Mouse (Mus musculus) MEL-GATA-1-ER (cell line): ENCODE measurements around the gene Pes1.
"Not testable (repeated sequence)": the region's sequence is repeated elsewhere in the genome, so short reads cannot be mapped to it uniquely, and the experiment has no call there.

Source experiments
- DNase-seq: peaks from one replicate; pipeline ENCODE4 v3.0.0-alpha.2; 2012; ENCODE audit warnings: low read depth; ENCODE audit errors: extremely low read depth

The Pes1 gene

DNA sequence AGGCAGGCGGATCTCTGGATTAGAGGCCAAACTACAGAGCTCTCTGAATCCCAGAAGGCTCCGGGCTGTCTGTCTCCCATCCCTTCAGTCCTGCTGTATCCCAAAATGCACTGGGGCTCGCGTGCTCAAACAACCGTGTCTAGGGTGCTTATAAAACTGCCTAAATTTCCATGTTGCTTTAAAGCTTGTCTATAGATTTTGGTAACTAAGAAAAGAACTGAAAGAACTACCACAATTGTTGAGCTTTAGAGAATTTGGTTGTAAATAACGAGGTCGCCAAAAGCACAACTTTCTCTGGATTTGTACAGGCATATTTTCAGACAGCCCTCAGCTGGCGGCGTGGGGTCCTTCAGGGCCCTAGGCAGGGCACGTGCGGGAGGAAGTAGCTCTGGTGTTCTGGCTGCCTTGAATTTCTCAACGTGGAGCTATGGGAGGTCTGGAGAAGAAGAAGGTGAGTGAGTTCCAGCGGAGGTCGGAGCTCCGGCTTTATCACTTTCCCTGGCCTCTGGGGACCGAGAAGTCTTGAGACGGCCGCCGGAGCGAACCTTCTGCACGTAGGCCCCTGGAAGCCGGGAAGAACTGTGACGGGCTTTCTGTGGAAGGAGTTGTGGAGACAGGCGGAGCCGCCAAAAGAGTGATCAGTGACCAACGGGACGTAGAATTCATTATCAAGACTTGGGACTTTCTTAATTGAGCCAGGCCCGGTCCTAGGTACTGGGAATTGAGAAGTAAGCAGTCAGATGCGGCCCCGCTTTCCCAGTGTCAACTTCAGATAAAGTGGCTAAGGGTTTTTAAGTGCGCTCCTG lies at the start of gene Pes1:
TSS of gene Pes1 (plus strand) at position 366 of the 806 bp plus-strand sequence.
- peak; percentile 88 for DNase-seq

DNA sequence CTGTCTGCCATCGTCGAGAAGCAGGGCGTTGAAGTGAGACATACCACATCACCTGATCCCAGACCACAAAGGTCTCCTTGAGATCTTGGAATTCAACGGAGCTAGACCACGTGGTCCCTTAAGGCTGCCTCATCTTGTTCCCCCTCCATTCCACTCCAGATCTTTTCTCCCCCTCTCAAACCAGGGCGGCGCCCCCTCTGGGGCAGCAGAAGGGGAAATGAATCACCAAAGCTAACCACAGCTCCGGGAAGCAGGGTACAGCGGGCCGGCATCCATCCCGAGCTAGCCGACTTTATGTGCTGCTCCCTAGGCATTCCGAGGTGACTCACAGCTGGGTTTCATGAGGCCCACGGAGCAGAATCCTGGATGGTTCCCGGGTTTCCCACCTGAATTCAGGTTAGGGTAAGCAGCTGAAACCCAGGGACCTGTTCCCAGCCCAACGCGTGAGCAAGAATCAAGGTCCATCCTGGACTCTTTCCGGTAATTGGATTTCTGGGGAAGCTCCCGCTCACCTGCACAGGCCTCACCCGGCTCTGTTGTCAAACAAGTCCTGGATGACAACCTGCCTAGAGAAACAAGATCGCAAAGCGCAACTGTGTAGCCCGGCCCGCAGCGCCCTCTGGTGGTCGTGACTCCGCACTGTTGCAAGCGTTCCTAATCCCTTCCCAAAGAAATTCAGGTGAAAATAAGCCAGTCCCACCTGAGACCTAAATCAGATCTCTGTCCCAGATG lies 49.5 kb upstream of the Pes1 start, which contains the start of gene Slc35e4:
TSS of gene Slc35e4 (minus strand) at position 556 of the 732 bp plus-strand sequence.
- peak; percentile 88 for DNase-seq

DNA sequence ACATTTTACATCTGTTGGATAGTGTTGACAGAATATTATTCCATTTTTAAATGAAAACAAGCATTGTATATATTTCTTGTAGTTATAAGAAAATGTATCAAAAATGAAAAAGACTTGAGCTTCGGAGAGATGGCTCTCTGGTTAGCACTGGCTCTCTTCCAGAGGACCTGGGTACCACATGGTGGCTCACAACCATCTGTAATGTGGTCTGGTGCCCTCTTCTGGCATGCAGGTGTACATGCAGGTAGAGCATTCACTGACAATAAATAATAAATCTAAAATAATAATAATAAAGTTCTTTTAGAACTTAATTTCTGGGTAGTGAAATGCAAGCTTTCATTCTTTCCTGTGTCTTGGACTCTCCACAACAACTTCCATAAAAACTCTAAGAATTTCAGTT lies 45.0 kb upstream of the Pes1 start:
- DNase-seq = no peak

DNA sequence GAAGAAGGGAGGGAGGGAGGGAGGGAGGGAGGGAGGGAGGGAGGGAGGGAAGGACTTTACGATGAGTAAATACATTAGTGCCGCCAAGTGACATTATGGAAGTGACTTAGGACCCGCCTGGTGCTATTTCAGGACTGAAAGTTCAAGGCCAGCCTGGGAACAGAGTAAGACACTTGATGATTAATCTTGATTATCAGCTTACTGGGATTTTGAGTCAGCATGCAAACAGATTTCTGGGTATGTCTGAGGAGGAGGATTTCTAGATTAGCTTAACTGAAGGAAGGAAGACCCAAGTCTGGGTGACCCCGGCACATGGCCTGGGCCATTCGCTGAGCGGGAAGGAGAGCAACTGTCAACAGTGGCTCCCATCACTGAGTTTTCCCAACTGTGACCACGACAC lies 43.3 kb upstream of the Pes1 start:
- no peak for DNase-seq

DNA sequence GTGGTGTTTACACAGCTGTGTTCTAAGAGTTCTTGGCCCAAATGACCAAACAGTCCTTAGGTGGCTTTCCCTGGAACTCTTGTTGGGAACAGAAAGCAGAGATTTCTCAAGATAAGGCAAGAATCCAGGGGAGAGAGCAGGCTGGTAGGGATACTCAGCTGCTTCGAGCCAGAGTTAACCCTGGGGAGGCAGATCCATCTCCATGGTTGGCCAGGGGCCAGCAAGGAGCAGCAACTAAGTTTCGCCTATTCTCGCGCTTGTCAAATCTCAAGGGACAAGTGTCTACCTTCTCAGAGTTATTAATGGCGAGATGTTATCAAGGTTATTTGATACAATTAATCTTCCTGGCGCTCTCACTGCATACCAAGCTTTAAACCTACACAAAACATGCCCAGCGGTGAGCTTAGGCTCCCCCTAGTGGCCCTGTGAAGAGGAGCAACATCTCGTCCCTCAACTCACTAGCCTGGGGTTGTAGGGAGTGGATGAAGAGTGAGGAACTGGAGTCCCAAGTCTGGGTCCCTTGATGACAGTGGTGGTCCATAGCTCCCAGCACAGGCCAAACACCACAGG lies 42.4 kb upstream of the Pes1 start:
- peak; percentile 41 for DNase-seq

DNA sequence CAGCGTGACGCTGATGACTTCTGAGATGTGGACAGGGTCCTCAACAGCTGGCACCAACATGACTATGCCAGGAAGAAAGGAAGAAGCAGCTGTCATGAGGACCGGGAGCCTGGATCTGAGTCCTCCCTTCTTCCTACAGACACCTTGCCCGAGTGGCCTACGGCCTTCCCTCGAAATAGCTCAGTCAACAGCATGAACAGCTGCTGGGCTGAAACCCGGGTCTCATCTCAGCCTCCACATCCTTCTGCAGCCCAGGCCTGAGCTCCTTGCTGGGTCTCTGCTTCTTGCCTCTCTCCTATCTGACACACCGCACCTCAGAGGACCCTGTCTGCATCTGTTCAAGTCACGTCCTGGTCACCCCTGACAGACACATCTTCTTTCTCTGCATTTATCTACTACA lies 41.7 kb upstream of the Pes1 start:
- DNase-seq = no peak

DNA sequence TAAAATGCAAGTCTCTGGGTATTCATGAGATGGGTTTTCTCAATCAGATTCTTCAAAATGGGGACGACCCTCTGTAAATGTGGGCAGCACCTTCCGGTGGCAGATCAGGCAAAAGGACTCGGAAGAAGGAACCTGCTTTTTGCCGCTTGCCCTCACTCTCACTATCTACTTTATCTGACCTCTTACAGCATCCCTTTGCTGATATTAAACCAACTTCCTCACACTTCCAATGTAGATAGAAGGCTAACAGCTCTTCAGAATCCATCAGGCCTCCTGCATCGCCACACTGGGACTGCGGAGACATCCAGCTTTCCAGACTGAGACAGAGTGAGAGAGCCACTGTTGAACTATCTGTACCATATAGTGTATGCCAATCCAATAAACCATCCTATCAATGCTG lies 41.0 kb upstream of the Pes1 start:
- DNase-seq = no peak

DNA sequence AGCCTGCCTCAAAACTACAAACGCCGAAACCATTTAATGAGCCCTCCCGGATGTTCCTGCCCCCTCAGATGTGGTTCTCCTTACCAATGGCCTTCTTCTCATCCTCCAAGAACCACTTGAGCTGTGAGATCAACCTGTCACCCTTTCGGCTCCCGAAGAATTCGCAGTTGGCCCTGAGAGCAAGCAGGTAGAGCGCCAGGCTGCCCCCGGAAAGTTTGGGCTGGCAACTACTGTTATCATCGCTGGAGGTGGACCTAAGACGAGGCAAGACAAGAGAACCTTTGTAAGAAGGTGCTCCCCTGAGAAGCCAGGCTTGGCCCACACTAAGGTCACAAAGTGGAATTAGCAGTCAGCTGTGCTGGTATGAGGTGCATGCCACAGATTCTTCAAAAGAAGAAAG lies 37.9 kb upstream of the Pes1 start:
- DNase-seq = no peak

DNA sequence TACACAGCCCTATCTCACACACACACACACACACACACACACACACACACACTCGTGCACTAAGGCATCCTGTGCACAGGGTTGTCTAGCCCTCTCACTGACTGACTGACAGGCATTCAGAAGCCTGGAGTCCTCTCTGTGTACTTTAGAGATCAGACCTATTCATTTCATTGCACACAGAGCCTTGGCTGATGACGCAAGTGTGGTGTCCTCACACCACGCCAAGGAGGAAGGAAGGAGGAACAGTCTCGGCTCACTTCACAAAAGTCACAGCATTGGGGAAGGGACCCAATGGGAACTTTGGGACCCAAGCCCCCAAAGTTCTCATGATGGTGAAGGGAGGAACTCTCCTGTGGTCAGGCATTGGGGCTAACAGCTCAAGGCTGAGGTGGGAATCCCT lies 33.8 kb upstream of the Pes1 start:
- DNase-seq = no peak

DNA sequence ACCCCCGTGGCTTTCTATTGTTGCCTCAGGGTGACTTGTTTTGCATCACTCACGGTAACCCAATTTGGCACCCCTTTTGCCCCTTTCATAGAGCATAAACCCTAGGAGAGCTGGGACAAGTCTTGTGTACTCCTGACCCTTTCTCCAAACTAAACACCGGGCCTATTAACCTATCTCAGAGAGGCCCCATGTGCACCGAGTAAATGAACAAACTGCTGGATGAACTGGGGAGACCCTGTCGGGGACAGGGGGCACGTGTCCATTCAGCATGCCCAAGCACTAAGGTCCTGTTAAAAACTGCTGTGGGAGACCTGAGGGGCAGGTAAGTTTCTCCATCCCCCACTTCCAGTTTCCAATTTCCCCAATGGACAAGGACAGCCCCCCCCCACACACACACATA lies 32.8 kb upstream of the Pes1 start:
- DNase-seq = no peak

DNA sequence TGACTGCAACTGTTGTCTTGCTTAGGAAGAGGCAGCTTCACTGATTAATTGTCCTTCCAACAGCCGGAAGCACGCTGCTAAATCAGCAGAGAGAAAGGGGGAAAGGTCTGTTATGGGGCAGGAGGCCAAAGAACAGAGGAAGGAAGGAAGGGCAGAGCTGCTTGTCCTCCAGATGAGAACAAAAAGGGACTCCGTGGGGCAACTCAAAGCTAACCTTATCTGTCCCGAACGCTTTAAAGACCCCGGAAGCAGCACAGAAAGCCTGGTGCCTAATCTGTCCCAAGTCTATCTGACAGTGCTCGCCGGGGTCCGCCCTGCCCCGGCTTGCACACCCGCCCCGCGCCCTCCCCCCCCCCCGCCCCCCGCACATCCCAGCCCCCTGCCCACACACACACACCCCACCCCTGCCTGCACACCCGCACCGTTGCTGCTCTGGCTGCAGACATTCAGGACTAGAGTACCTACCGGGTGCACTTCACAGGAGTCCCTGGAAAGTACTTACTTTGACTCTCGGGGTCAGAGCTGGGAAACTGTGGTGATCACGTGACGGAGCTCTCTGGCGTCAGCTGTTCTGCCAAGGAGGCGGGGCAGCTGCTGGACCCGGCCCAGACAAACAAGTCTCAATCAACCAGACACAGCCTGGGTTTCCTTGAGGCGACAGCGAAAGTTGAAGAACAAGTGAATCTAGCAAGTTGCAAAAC lies 32.1 kb upstream of the Pes1 start, which contains the start of gene Tcn2:
TSS of gene Tcn2 (minus strand) at position 649 of the 701 bp plus-strand sequence.
- DNase-seq = peak; percentile 76

DNA sequence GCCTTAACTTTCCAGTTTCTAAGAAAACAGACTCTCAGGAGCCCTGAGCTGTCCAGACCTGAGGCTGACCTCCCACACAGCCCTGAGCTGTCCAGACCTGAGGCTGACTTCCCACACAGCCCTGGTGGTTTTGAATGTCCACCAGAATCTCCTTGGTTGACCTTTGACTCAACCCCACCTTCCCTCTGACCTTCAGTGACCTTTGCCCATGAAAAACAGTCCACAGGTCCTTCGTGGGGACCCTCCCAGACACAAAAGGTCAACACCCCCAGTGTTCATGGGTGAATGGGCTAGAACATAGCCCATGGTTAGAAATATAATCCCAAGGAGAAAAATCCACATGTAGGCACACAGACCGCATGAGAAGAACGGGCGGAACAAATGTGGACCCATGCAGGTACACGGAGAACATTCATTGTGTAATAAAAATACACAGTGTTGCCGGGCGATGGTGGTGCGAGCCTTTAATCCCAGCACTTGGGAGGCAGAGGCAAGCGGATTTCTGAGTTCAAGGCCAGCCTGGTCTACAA lies 30.0 kb upstream of the Pes1 start:
- no peak for DNase-seq

DNA sequence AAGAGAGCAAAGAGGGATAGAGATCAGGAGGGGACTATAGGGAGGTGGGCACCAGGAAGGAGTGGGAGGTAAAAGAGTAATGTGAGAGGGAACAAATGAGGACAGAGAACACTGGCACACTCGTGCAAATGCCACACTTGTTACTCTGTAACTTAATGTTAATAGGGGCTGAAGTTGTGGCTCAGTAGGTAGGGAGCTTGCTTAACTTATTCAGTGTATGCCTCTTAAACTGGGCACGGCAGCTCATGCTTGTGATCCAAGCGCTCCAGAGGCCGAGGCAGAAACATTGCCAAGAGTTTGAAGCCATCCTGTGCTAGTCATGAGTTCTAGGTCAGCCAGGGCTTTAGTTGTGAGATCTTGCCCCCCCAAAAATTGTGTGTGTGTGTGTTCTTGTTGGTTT lies 28.6 kb upstream of the Pes1 start:
- DNase-seq = no peak

DNA sequence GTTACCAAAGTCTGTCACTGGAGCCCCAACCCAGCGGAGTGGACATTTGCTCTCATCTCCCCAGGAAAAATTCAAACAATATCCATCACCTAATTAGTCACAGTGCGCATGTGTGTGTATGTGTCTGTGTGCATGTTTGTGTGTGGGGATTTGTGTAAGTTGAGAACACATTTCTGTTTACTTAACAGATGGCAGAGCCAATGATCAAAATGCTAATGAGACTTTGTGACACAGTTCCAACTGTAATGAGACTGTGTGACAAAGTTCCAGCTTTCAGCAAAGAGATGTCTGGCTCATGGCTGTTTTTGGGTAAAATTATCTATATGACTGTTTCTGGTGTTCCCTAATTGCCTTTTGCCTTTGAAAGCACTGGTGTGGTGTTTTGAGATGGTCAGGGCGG lies 27.5 kb upstream of the Pes1 start:
- no peak for DNase-seq

DNA sequence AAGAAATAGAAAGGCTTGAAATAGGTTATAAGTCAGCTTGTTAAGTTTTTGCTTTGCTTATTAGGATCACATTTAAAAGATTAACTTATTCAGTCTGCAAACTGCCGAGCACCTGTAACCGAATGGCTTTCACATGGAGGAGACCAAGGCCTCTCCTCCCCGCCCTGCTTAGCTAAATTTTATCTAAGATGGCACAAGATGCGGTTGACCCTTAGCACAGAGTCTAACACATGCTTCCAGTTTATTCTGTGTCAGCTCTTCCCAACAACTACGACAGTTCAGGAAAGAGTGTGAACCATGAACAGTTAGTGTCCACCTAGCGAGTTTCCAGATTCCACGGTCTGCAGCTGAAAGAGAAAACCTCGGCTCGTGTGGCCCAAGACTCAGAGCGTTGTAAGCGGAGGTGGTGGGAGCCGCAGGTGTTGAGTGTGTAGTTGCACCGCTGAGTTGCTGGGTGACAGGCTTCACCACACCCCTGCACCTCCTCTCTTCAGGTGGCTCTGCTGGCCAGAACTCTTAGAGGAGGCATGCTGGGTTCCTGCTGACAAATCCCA lies 26.4 kb upstream of the Pes1 start:
- no peak for DNase-seq

DNA sequence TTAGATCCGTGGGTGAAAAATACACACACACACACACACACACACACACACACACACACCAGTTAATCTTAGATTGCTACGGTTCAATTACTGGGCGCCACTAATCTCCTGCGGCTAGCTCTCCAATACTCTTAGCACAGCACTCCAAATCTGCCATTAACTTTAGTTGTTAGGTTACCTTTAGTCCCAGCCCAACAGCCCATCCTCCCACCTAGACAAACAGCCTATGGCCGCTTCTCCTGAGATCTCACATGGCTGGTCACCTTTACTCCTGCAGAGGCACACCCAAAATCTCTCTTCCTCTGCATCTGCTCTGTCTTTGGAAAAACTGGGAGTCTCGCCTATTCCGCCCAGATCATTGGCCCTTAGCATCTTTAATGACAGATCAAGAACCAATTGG lies 22.4 kb upstream of the Pes1 start:
- DNase-seq = no peak

DNA sequence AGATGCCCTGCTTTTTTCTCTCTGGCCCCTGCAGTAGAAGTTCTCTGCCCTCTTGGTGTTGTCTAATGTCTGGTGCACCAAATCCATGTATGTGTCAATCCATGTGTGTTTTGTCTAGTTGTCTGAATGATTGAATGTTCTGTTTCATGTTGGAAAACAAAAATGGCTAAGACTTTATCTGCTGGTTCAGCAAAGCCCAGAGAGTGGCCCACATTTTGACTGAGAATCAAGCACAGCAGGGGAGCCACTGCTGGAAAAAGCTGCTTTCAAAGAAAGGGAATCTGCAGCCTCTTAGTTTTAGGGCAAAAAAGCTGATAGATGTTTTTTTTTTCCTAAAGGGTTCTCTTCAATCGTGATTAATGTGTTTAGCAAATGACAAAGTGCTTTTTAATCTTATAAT lies 17.4 kb upstream of the Pes1 start:
- DNase-seq = no peak

DNA sequence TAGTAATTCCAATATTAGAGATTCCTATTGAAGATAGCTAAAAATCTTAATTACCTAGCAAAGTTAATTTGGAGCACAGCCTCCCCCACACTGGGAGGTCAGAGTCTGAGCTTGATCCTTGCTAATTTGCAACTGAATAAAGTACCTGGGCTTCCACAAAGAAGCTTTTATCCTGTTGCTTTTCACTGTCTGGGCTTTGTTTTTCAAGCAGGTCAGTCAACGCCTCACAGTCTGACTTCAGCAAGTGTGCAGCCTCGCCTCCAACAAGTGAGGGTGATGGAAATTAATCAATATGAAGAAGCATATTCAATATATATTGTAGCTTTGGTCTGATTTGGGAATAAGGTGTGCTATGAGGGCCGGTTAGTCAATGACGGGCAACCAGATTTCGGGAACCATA lies 8.9 kb upstream of the Pes1 start:
- not testable (repeated sequence) for DNase-seq

DNA sequence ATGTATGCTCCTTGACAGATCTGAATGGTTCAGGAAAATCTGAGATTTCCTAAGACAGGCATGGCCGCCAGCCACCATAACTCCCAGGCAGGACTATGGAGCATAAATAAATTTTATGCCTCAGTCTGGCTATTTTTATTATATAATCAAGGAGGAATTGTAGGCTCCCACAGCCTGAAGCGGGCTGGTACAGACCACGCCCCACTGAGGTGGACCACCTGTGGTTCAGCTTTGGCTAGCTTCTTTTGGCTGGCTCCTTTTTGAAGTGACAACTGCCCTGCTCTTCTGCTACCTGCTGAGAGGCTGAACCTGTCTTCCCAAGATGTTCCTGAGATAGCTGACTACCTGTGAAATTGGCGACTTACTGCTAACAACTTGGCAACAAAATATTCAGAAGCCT lies 8.4 kb upstream of the Pes1 start:
- not testable (repeated sequence) for DNase-seq

DNA sequence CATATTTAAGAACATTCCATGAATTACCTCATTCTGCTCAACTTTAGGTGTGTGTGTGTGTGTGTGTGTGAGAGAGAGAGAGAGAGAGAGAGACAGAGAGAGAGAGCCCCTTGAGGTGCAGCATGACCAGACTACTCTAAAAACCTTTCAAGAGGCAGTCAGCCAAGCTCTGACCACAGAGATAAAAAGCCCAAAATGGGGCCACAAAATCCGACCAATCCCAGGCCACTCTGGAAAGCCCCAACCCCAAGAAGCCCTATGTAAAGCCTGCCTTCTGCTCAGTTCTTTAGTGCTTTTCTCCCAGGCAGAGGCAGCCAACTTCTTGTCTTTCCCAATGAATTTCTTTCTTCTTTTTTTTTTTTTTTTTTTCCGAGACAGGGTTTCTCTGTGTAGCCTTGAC lies 2.9 kb upstream of the Pes1 start:
- peak; percentile 11 for DNase-seq

DNA sequence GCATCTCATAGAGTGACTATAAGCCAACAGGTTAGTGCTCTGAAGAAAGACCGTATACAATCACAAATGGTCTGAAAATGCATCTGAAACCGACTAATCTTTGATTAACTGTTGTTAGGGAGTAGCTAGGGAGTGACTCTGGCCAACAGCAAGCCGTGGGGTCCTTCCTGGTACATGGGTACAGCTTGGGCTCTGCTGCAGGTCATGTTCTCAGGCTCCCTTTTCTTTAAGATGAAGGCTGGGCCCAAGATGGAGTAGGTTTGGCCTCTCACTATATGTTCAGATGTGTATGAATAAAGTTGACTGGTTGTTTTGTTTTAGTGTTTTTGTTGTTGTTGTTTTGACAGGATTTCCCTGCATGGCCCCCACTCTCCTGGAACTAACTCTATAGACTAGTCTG lies 2.0 kb upstream of the Pes1 start:
- no peak for DNase-seq
